Mouse (Mus musculus): ENCODE results near the gene Phrf1. TPM values are rescaled to one million over a fixed set of nuclear protein-coding genes. Genes with fewer than 3 reads are reported as not detected.

Gene Phrf1
- total and polyA plus RNA-seq, 2 experiments from 2014 or later = 39.5 to 54.6 TPM

GRCm38 (mm10) chr7:141194830-141195229 lies 33.8 kb upstream of the Phrf1 start:
- WGBS = under 1% methylated on average over 28 of the region's 28 CpGs

GRCm38 (mm10) chr7:141195754-141196153 lies 32.8 kb upstream of the Phrf1 start:
- no peak overlapping the region for H3K9ac ChIP-seq (replicated peaks; ENCODE audit: low read length, poor library complexity, severe bottlenecking)
- no peak for TF ChIP-seq CTCF (IDR thresholded peaks at IDR 0.05)
- WGBS = 93% methylated on average over 2 of the region's 2 CpGs
- H3K4me3 ChIP-seq (ENCODE audit: low read depth, low read length) = no peak overlapping the region
- 0 out of 2 replicates have a peak overlapping the region, but pooled peaks have one; percentile 65 for H3K4me2 ChIP-seq (ENCODE audit: low read depth, low read length, poor library complexity, severe bottlenecking)
- H3K27me3 ChIP-seq (ENCODE audit: insufficient read depth, low read length) = no peaks in the 10 kb centered on the region
- H3K4me1 ChIP-seq (ENCODE audit: insufficient read depth, low read length) = peaks cover 8% of the 10 kb centered on the region; the same call in 1 of the 2 replicates
- no peak for DNase-seq (ENCODE audit: low spot score)
- no peaks in the 10 kb centered on the region for H3K9me3 ChIP-seq (ENCODE audit: low read length)
- no peak for ATAC-seq (ENCODE audit: low FRiP score)
- peaks cover 17% of the 10 kb centered on the region for H3K36me3 ChIP-seq (ENCODE audit: insufficient read depth, low read length)
- H3K27ac ChIP-seq (ENCODE audit: low read depth, low read length) = no peak overlapping the region

More at GRCm38 (mm10) chr7:141194830-141195229, 33.8 kb upstream of the Phrf1 start:
- Histone ChIP-seq H3K36me3 (ENCODE audit: insufficient read depth, low read length) (peaks cover 26% of the 10 kb centered on the region), H3K9ac (replicated peaks; ENCODE audit: low read length, poor library complexity, severe bottlenecking) (peak overlapping the region; percentile 14; the same call in 1 of the 2 replicates), H3K27me3 (ENCODE audit: insufficient read depth, low read length) (no peaks in the 10 kb centered on the region), H3K9me3 (ENCODE audit: low read length) (no peaks in the 10 kb centered on the region), H3K4me3 (ENCODE audit: low read depth, low read length) (peak overlapping the region; percentile 96), H3K4me1 (ENCODE audit: insufficient read depth, low read length) (peaks cover 8% of the 10 kb centered on the region; the same call in 1 of the 2 replicates), H3K27ac (ENCODE audit: low read depth, low read length) (peak overlapping the region; percentile 47; the same call in 1 of the 2 replicates), H3K4me2 (ENCODE audit: low read depth, low read length, poor library complexity, severe bottlenecking) (peak overlapping the region; percentile 65)
- DNase-seq (ENCODE audit: low spot score) = peak; percentile 92
- no peak for TF ChIP-seq CTCF (IDR thresholded peaks at IDR 0.05)
- ATAC-seq (ENCODE audit: low FRiP score) = peak; percentile 48

DNA sequence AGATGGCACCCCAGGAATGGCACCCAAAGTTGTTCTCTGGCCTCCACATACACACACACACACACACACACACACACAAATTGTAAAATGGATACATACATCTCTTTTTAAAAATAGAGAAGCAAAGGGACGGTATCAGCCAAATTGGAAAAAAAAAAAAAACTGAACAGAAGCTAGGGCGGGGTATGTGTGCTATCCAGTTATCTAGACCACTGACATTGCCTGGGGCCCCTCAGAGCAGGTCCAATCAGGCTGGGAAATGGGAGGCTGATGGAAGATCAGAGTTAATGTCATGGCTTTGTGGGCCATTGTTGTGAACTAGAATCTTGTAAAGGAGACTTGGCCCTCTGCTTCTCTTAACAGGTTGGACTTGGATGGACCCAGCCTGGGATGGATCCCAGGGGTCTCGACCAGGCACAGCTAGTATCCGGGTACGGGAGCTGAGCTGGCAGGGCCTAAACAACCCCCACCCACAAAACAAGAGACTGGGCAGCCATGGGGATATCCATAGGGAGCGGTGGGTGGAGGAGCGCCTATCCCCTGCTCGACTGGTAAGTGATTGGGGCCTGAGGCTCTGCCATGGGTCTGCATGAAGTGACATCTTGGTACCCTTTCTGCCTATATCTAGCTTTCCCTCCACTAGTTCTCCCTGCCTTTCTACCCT lies 31.8 kb upstream of the Phrf1 start:
- no peaks in the 10 kb centered on the region for H3K27me3 ChIP-seq (ENCODE audit: insufficient read depth, low read length)
- H3K4me3 ChIP-seq (ENCODE audit: low read depth, low read length) = no peak overlapping the region
- H3K27ac ChIP-seq (ENCODE audit: low read depth, low read length) = no peak overlapping the region
- WGBS = 86% methylated on average over 8 of the region's 8 CpGs
- H3K9ac ChIP-seq (replicated peaks; ENCODE audit: low read length, poor library complexity, severe bottlenecking) = no peak overlapping the region
- peaks cover 7% of the 10 kb centered on the region for H3K36me3 ChIP-seq (ENCODE audit: insufficient read depth, low read length)
- ATAC-seq (ENCODE audit: low FRiP score) = no peak
- no peak for TF ChIP-seq CTCF (IDR thresholded peaks at IDR 0.05)
- H3K4me1 ChIP-seq (ENCODE audit: insufficient read depth, low read length) = peaks cover 8% of the 10 kb centered on the region; the same call in 1 of the 2 replicates
- no peak overlapping the region for H3K4me2 ChIP-seq (ENCODE audit: low read depth, low read length, poor library complexity, severe bottlenecking)
- no peak for DNase-seq (ENCODE audit: low spot score)
- no peaks in the 10 kb centered on the region for H3K9me3 ChIP-seq (ENCODE audit: low read length)

GRCm38 (mm10) chr7:141198121-141198520 lies 30.5 kb upstream of the Phrf1 start:
- H3K4me1 ChIP-seq (ENCODE audit: insufficient read depth, low read length) = 0 out of 2 replicates have a peak, but pooled peaks cover under 1% of the 10 kb centered on the region
- TF ChIP-seq CTCF (IDR thresholded peaks at IDR 0.05) = no peak
- no peak for ATAC-seq (ENCODE audit: low FRiP score)
- no peaks in the 10 kb centered on the region for H3K36me3 ChIP-seq (ENCODE audit: insufficient read depth, low read length)
- no peak overlapping the region for H3K9ac ChIP-seq (replicated peaks; ENCODE audit: low read length, poor library complexity, severe bottlenecking)
- WGBS = 93% methylated on average over 4 of the region's 4 CpGs
- H3K27ac ChIP-seq (ENCODE audit: low read depth, low read length) = no peak overlapping the region
- H3K4me3 ChIP-seq (ENCODE audit: low read depth, low read length) = no peak overlapping the region
- H3K9me3 ChIP-seq (ENCODE audit: low read length) = no peaks in the 10 kb centered on the region
- no peak overlapping the region for H3K4me2 ChIP-seq (ENCODE audit: low read depth, low read length, poor library complexity, severe bottlenecking)
- H3K27me3 ChIP-seq (ENCODE audit: insufficient read depth, low read length) = no peaks in the 10 kb centered on the region
- DNase-seq (ENCODE audit: low spot score) = no peak

DNA sequence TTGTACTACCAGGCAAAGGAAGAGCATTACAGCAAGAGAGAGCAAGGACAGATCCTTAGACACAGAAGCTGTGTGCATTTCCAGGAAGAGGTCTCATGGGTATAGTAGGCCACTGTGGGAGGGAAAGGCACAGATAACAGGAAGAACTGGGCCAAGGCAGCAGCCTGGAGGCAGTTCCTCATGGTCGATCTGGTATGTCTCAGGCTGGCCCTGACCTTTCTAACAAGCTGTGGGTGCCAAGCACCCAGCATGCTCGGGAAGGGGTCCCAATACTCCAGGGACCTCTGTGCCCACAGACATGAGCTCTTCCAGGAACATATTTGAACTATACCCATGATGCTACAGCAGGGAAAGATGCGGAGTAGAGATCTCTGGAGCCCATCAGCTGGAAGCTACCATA lies 24.0 kb upstream of the Phrf1 start:
- Histone ChIP-seq H3K36me3 (ENCODE audit: insufficient read depth, low read length) (no peaks in the 10 kb centered on the region), H3K27me3 (ENCODE audit: insufficient read depth, low read length) (no peaks in the 10 kb centered on the region), H3K4me1 (ENCODE audit: insufficient read depth, low read length) (no peaks in the 10 kb centered on the region), H3K4me2 (ENCODE audit: low read depth, low read length, poor library complexity, severe bottlenecking) (no peak overlapping the region), H3K27ac (ENCODE audit: low read depth, low read length) (no peak overlapping the region), H3K9ac (replicated peaks; ENCODE audit: low read length, poor library complexity, severe bottlenecking) (no peak overlapping the region), H3K9me3 (ENCODE audit: low read length) (no peaks in the 10 kb centered on the region), H3K4me3 (ENCODE audit: low read depth, low read length) (no peak overlapping the region)
- ATAC-seq (ENCODE audit: low FRiP score) (no peak), DNase-seq (ENCODE audit: low spot score) (no peak)
- WGBS = 74% methylated on average over 3 of the region's 3 CpGs
- TF ChIP-seq CTCF (IDR thresholded peaks at IDR 0.05) = no peak

GRCm38 (mm10) chr7:141205504-141205903 lies 23.1 kb upstream of the Phrf1 start:
- no peaks in the 10 kb centered on the region for H3K9me3 ChIP-seq (ENCODE audit: low read length)
- DNase-seq (ENCODE audit: low spot score) = no peak
- no peaks in the 10 kb centered on the region for H3K4me1 ChIP-seq (ENCODE audit: insufficient read depth, low read length)
- H3K4me2 ChIP-seq (ENCODE audit: low read depth, low read length, poor library complexity, severe bottlenecking) = no peak overlapping the region
- 89% methylated on average over 5 of the region's 5 CpGs for WGBS
- no peak overlapping the region for H3K27ac ChIP-seq (ENCODE audit: low read depth, low read length)
- no peak for TF ChIP-seq CTCF (IDR thresholded peaks at IDR 0.05)
- H3K36me3 ChIP-seq (ENCODE audit: insufficient read depth, low read length) = no peaks in the 10 kb centered on the region
- H3K4me3 ChIP-seq (ENCODE audit: low read depth, low read length) = no peak overlapping the region
- ATAC-seq (ENCODE audit: low FRiP score) = no peak
- no peaks in the 10 kb centered on the region for H3K27me3 ChIP-seq (ENCODE audit: insufficient read depth, low read length)
- H3K9ac ChIP-seq (replicated peaks; ENCODE audit: low read length, poor library complexity, severe bottlenecking) = no peak overlapping the region

All from midbrain, postnatal 0 days (tissue).